Mouse (Mus musculus) heart, embryonic 14.5 days (tissue): ENCODE measurements around the gene Slc11a1. TPM values are rescaled to one million over a fixed set of nuclear protein-coding genes. Genes with fewer than 3 reads are reported as not detected.

ENCODE experiments used
- ATAC-seq: fragments of 200-750 bp; cut with Nextera tagmentation; 2 replicates; pipeline ENCODE4 v1.8.0; 2017; ENCODE audit warnings: low read depth, moderate TSS enrichment; ENCODE audit not compliant: insufficient number of reproducible peaks, insufficient read depth, low FRiP score
- H3K27ac ChIP-seq, 2 experiments: fragments of 200-500 bp in 1 of 2; fragments of 300-500 bp in 1 of 2; sonication (generic) in 1 of 2; replicated peaks in 1 of 2; 2 replicates each; pipeline ENCODE4 v1.5.1; 2012 to 2014; ENCODE audit warnings: low read depth in 2 of 2, low read length in 2 of 2, control low read depth in 1 of 2, mild to moderate bottlenecking in 1 of 2, mixed read lengths in 1 of 2; ENCODE audit not compliant: control insufficient read depth in 1 of 2, insufficient read depth in 1 of 2
- H3K27me3 ChIP-seq: fragments of 300-500 bp; sonication (generic); 2 replicates; pipeline ENCODE4 v1.6.1; 2014; ENCODE audit warnings: mild to moderate bottlenecking, low read length, control low read depth; ENCODE audit not compliant: control insufficient read depth, insufficient read depth
- H3K36me3 ChIP-seq: fragments of 300-500 bp; sonication (generic); 2 replicates; pipeline ENCODE4 v1.6.1; 2014; ENCODE audit warnings: mild to moderate bottlenecking, control low read depth, low read length, mixed read lengths; ENCODE audit not compliant: control insufficient read depth, insufficient read depth
- H3K4me1 ChIP-seq, 2 experiments: fragments of 200-500 bp in 1 of 2; fragments of 300-500 bp in 1 of 2; sonication (generic) in 1 of 2; 2 replicates each; pipeline ENCODE4 v1.6.1; 2012 to 2014; ENCODE audit warnings: low read length in 2 of 2, control low read depth in 1 of 2, mixed read lengths in 1 of 2; ENCODE audit not compliant: control insufficient read depth in 2 of 2, insufficient read depth in 2 of 2
- H3K4me2 ChIP-seq: fragments of 300-500 bp; sonication (generic); 2 replicates; pipeline ENCODE4 v1.6.1; 2014; ENCODE audit warnings: mild to moderate bottlenecking, low read length
- H3K4me3 ChIP-seq, 2 experiments: fragments of 200-500 bp in 1 of 2; fragments of 300-500 bp in 1 of 2; sonication (generic) in 1 of 2; 2 replicates each; pipeline ENCODE4 v1.5.1; 2012 to 2014; ENCODE audit warnings: low read length in 2 of 2, mild to moderate bottlenecking in 2 of 2, control low read depth in 1 of 2, low read depth in 1 of 2, moderate library complexity in 1 of 2; ENCODE audit not compliant: control insufficient read depth in 1 of 2, insufficient read depth in 1 of 2
- H3K9ac ChIP-seq: fragments of 300-500 bp; sonication (generic); 2 replicates; pipeline ENCODE4 v1.6.1; 2014; ENCODE audit warnings: mild to moderate bottlenecking, low read length
- H3K9me3 ChIP-seq: fragments of 300-500 bp; sonication (generic); 2 replicates; pipeline ENCODE4 v1.6.1; 2016; ENCODE audit warnings: low read length, control low read depth; ENCODE audit not compliant: control insufficient read depth
- WGBS: fragments of 180-500 bp; shearing (Covaris S2); extraction: QIAGEN DNeasy Blood & Tissue Kit; methylation state at CpG from one replicate; pipeline ENCODE4 v1.1.7; 2014; 5-methylcytosine and 5-hydroxymethylcytosine counted together
- polyA plus RNA-seq: library from polyadenylated mRNA; unstranded; fragments of >200 nt; fragmentation: Nextera tagmentation; extraction: Ambion mirVana; gene quantifications from 2 replicates; pipeline ENCODE4 v1.2.1, GENCODE M21; 2014

Slc11a1 gene
- polyA plus RNA-seq, 1 experiment from 2014 or later, result 4.4 TPM

- peaks cover 30 to 56% of the 10 kb centered on the region in 2 experiments for H3K4me1 ChIP-seq
- H3K9me3 ChIP-seq, result no peaks in the 10 kb centered on the region
- 0 out of 2 replicates have a peak overlapping the region, but pooled peaks have one; percentile 2 for H3K9ac ChIP-seq
- WGBS, result 66% methylated on average over 4 of the region's 4 CpGs
- 0 out of 4 replicates have a peak overlapping the region, but pooled peaks of 1 of the 2 experiments have one; percentile 1 for H3K27ac ChIP-seq
- ATAC-seq, result no peak
- no peaks in the 10 kb centered on the region for H3K27me3 ChIP-seq
- peak overlapping the region; percentile 4; the same call in 1 of the 2 replicates for H3K4me2 ChIP-seq
- no peaks in the 10 kb centered on the region for H3K36me3 ChIP-seq
- H3K4me3 ChIP-seq, result no peak overlapping the region
Measured at GRCm38 (mm10) chr1:74335033-74335432, 40.0 kb upstream of the Slc11a1 start.

- 61% methylated on average over 6 of the region's 6 CpGs for WGBS
Measured at GRCm38 (mm10) chr1:74335436-74336170, 39.4 kb upstream of the Slc11a1 start.

GRCm38 (mm10) chr1:74337241-74337771 is 37.7 kb upstream of the Slc11a1 start:
- H3K4me3 ChIP-seq, result no peak overlapping the region
- peaks cover 17 to 35% of the 10 kb centered on the region in 2 experiments for H3K4me1 ChIP-seq
- H3K36me3 ChIP-seq, result no peaks in the 10 kb centered on the region
- no peaks in the 10 kb centered on the region for H3K27me3 ChIP-seq
- WGBS, result 54% methylated on average over 3 of the region's 3 CpGs
- H3K9ac ChIP-seq, result peak overlapping the region; percentile 11; the same call in 1 of the 2 replicates
- ATAC-seq, result no peak
- no peak overlapping the region for H3K4me2 ChIP-seq
- H3K9me3 ChIP-seq, result no peaks in the 10 kb centered on the region
- H3K27ac ChIP-seq, result peak overlapping the region; percentile 55 to 75

More at GRCm38 (mm10) chr1:74335436-74336170, 39.4 kb upstream of the Slc11a1 start:
- H3K27ac ChIP-seq, result 0 out of 4 replicates have a peak overlapping the region, but pooled peaks of 1 of the 2 experiments have one; percentile 1
- peaks cover 26 to 51% of the 10 kb centered on the region in 2 experiments for H3K4me1 ChIP-seq
- ATAC-seq, result no peak
- H3K27me3 ChIP-seq, result no peaks in the 10 kb centered on the region
- H3K4me2 ChIP-seq, result peak overlapping the region; percentile 4; the same call in 1 of the 2 replicates
- H3K4me3 ChIP-seq, result no peak overlapping the region
- 0 out of 2 replicates have a peak overlapping the region, but pooled peaks have one; percentile 2 for H3K9ac ChIP-seq
- H3K9me3 ChIP-seq, result no peaks in the 10 kb centered on the region
- H3K36me3 ChIP-seq, result no peaks in the 10 kb centered on the region

GRCm38 (mm10) chr1:74338013-74338412 is 37.0 kb upstream of the Slc11a1 start:
- Histone ChIP-seq H3K4me1 (peaks cover 16 to 35% of the 10 kb centered on the region in 2 experiments), H3K27me3 (no peaks in the 10 kb centered on the region), H3K4me2 (no peak overlapping the region), H3K36me3 (no peaks in the 10 kb centered on the region), H3K9me3 (no peaks in the 10 kb centered on the region), H3K27ac (no peak overlapping the region), H3K9ac (no peak overlapping the region), H3K4me3 (no peak overlapping the region)
- WGBS, result 65% methylated on average over 4 of the region's 5 CpGs
- ATAC-seq, result no peak

GRCm38 (mm10) chr1:74338626-74339025 is 36.4 kb upstream of the Slc11a1 start:
- no peak overlapping the region for H3K27ac ChIP-seq
- no peak for ATAC-seq
- H3K36me3 ChIP-seq, result no peaks in the 10 kb centered on the region
- no peak overlapping the region for H3K4me3 ChIP-seq
- no peaks in the 10 kb centered on the region for H3K27me3 ChIP-seq
- H3K4me1 ChIP-seq, result peaks cover 12 to 33% of the 10 kb centered on the region in 2 experiments
- H3K9me3 ChIP-seq, result no peaks in the 10 kb centered on the region
- H3K4me2 ChIP-seq, result no peak overlapping the region
- WGBS, result 67% methylated on average over 4 of the region's 4 CpGs
- H3K9ac ChIP-seq, result no peak overlapping the region

GRCm38 (mm10) chr1:74339917-74340316 is 35.1 kb upstream of the Slc11a1 start:
- Histone ChIP-seq H3K9ac (no peak overlapping the region), H3K27ac (no peak overlapping the region), H3K4me1 (peaks cover 12 to 28% of the 10 kb centered on the region in 2 experiments), H3K36me3 (no peaks in the 10 kb centered on the region), H3K4me3 (no peak overlapping the region), H3K4me2 (no peak overlapping the region), H3K27me3 (no peaks in the 10 kb centered on the region), H3K9me3 (no peaks in the 10 kb centered on the region)
- no peak for ATAC-seq
- 89% methylated on average over 9 of the region's 9 CpGs for WGBS

- no peaks in the 10 kb centered on the region for H3K9me3 ChIP-seq
- 92% methylated on average over 6 of the region's 6 CpGs for WGBS
- ATAC-seq, result no peak
- H3K4me3 ChIP-seq, result no peak overlapping the region
- H3K27me3 ChIP-seq, result no peaks in the 10 kb centered on the region
- peaks cover 12 to 23% of the 10 kb centered on the region in 2 experiments for H3K4me1 ChIP-seq
- H3K9ac ChIP-seq, result no peak overlapping the region
- no peak overlapping the region for H3K27ac ChIP-seq
- H3K4me2 ChIP-seq, result no peak overlapping the region
- no peaks in the 10 kb centered on the region for H3K36me3 ChIP-seq
Measured at GRCm38 (mm10) chr1:74340361-74340764, 34.6 kb upstream of the Slc11a1 start.
